Mouse (Mus musculus): ENCODE measurements around the gene Skil.
"Not testable (repeated sequence)": the region's sequence is repeated elsewhere in the genome, so short reads cannot be mapped to it uniquely, and the experiment has no call there.

- TF ChIP-seq E2F4 (IDR thresholded peaks at IDR 0.05; ENCODE audit: borderline replicate concordance, low read depth, low read length); CHD1 (IDR thresholded peaks at IDR 0.05; ENCODE audit: low read depth, low read length); NRF1 (IDR thresholded peaks at IDR 0.05; ENCODE audit: insufficient read depth, low read depth, low read length, poor library complexity, severe bottlenecking); CTCF (IDR thresholded peaks at IDR 0.05 in 2 of 3, conservative IDR thresholded peaks at IDR 0.05 in 1 of 3; ENCODE audit: control insufficient read depth in 1 of 3, insufficient read depth in 1 of 3, low read depth in 2 of 3, low read length in 3 of 3, poor library complexity in 1 of 3, severe bottlenecking in 1 of 3); NELFE (IDR thresholded peaks at IDR 0.05; ENCODE audit: low read depth, low read length); POLR2AphosphoS5 (IDR thresholded peaks at IDR 0.05; ENCODE audit: borderline replicate concordance, low read depth, low read length): not testable (repeated sequence)
Measured at GRCm38 (mm10) chr3:31145222-31145621, 50.4 kb downstream of the Skil start.
